Mouse (Mus musculus): ENCODE results near the gene Nelfcd.

Gene Nelfcd

GRCm38 (mm10) chr2:174473550-174473927 lies 57.9 kb downstream of the Nelfcd start:
- DNase-seq (ENCODE audit: low read depth, low spot score): no peak

Data from telencephalon, adult 2 months (tissue).